Mouse (Mus musculus) activated CD4-positive, CD25-positive, alpha-beta regulatory T cell (primary cell): Measurements from ENCODE around the gene A130010J15Rik. TPM values are rescaled to one million over a fixed set of nuclear protein-coding genes. Genes with fewer than 3 reads are reported as not detected.

Source experiments
- polyA plus RNA-seq, 2 experiments: library from polyadenylated mRNA; unstranded; fragments of 100-300 nt; shearing (Covaris generic); gene quantifications; one replicate each; pipeline ENCODE4 v1.2.1; 2017

The A130010J15Rik gene
- 1 to 10 TPM; 7.8 to 8.3 TPM for polyA plus RNA-seq

GRCm38 (mm10) chr1:193167746-193168145, at the start of gene A130010J15Rik:
TSS of gene A130010J15Rik (plus strand) at chr1:193168046.

GRCm38 (mm10) chr1:193129786-193130455, 37.9 kb upstream of the A130010J15Rik start, which contains the start of gene Diexf:
TSS of gene Diexf (minus strand) at chr1:193130272.

GRCm38 (mm10) chr1:193152872-193153271, 15.0 kb upstream of the A130010J15Rik start, which contains the start of gene Irf6:
TSS of gene Irf6 (plus strand) at chr1:193153111.

GRCm38 (mm10) chr1:193201383-193201778, 33.5 kb downstream of the A130010J15Rik start, which contains the start of gene Traf3ip3:
TSS of gene Traf3ip3 (minus strand) at chr1:193201703.

GRCm38 (mm10) chr1:193207503-193207902, 39.7 kb downstream of the A130010J15Rik start, which contains the start of gene Lamb3:
TSS of gene Lamb3 (plus strand) at chr1:193207699.

Other genes with a start within 250 kb of the A130010J15Rik start
- 1 to 10 TPM in 1 of 2 experiments, under 1 TPM in 1; 0.39 to 1.0 TPM for gene Syt14, start 132.3 kb upstream of the A130010J15Rik start, polyA plus RNA-seq
- gene Diexf, start 37.8 kb upstream of the A130010J15Rik start, polyA plus RNA-seq = 1 to 10 TPM; 5.4 to 7.0 TPM
- gene Irf6, start 14.9 kb upstream of the A130010J15Rik start, polyA plus RNA-seq = 10 to 100 TPM; 11.9 to 12.6 TPM
- gene Traf3ip3, start 33.7 kb downstream of the A130010J15Rik start, polyA plus RNA-seq = 100 to 1,000 TPM; 469 to 512 TPM
- gene Lamb3, start 39.7 kb downstream of the A130010J15Rik start, polyA plus RNA-seq = 10 to 100 TPM; 10.1 to 15.0 TPM
- gene Hsd11b1, start 96.0 kb downstream of the A130010J15Rik start, polyA plus RNA-seq = 100 to 1,000 TPM; 112 to 243 TPM
- 1 to 10 TPM; 2.1 to 9.5 TPM for gene G0s2, start 105.2 kb downstream of the A130010J15Rik start, polyA plus RNA-seq
- gene Camk1g, start 202.3 kb downstream of the A130010J15Rik start, polyA plus RNA-seq = under 1 TPM in 1 of 2 experiments, not detected in 1; 0.16 TPM